Mouse (Mus musculus): Measurements from ENCODE around the gene Slc25a30.

DNA sequence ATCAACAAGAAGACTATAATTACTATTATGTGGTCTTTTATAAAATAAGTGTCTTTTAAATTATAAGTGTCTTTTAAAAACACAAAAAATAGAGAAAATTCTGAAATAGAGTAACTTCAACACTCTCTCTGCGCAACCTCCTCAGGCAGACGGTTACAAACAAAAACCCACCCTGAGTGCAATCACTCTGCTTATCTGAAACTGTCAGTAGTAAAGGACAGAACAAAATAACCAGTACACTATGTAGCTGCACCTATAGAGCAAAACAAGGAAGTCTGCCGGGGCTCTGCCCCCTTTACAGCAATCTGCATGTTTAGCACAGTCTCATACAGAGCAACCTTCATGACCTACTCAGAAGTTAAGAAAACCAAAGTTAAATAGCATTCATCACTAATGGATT, 44.9 kb downstream of the Slc25a30 start:
- TF ChIP-seq POLR2A (IDR thresholded peaks at IDR 0.05; ENCODE audit: insufficient read length, low read depth), result no peak
- TF ChIP-seq USF1 (IDR thresholded peaks at IDR 0.05; ENCODE audit: low read depth), result no peak
- no peak for TF ChIP-seq MYOD1 (IDR thresholded peaks at IDR 0.05; ENCODE audit: control insufficient read depth in 1 of 3, insufficient read length in 2 of 3, low read depth in 2 of 3)
- no peak for TF ChIP-seq POLR2AphosphoS2 (IDR thresholded peaks at IDR 0.05; ENCODE audit: insufficient read length, low read depth)
- no peak for TF ChIP-seq MAX (IDR thresholded peaks at IDR 0.05; ENCODE audit: low read depth)
- no peak for TF ChIP-seq MYOG (IDR thresholded peaks at IDR 0.05; ENCODE audit: control insufficient read depth in 1 of 3, insufficient read depth in 1 of 3, insufficient read length in 2 of 3, low read depth in 2 of 3)
- TF ChIP-seq TCF3 (IDR thresholded peaks at IDR 0.05; ENCODE audit: insufficient read length, low read depth), result no peak
- no peak for TF ChIP-seq CEBPB (IDR thresholded peaks at IDR 0.05; ENCODE audit: insufficient read depth, poor library complexity, severe bottlenecking)
- TF ChIP-seq TCF12 (IDR thresholded peaks at IDR 0.05; ENCODE audit: insufficient read depth, poor library complexity, severe bottlenecking), result no peak

Data from myocyte (in vitro differentiated cells).